Mouse (Mus musculus): ENCODE measurements around the gene Pknox2.

Pknox2 gene

DNA sequence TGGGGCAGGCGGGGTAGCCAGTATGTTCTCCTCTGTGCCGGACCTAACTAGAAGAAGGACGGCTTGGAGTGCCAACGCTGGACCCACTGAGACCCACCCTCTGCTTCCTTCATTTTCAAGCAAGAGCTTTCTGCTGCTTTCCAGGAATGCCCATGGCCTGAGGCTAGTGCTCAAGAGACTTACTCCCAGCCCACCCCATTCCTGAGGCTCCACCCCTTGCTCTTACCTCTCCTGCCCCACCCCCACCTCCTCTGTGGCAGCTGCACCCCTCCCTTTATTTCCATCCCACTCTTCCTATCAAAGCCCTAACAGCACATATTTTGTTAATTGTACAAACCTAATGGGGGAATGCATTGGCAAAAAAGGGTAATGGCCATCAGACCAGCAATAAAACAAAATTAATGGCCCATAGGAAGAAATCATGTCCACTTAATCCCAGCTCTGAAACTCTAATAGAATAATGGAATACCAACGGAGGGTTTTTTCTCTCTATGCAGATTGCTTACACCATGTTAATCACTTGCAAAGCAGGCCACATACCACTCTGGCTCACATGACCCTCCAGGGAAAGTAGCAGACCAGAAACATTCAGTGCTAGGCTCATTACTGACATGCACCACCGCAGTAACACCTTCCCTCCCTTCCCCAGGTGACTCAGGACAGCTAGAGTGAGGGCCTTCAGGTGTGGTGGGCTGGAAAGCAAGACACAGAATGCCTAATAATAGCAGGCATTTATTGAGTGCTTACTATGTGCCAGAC, 57.1 kb downstream of the Pknox2 start:
- POLR2A ChIA-PET, result interaction anchor here (0.6 to 2.8 kb wide), 25 partner anchors 11 to 441 kb away, joined by 3 to 14 read pairs (median 4); partner anchors contain the start of gene Pknox2 (in 1 of the 4)

DNA sequence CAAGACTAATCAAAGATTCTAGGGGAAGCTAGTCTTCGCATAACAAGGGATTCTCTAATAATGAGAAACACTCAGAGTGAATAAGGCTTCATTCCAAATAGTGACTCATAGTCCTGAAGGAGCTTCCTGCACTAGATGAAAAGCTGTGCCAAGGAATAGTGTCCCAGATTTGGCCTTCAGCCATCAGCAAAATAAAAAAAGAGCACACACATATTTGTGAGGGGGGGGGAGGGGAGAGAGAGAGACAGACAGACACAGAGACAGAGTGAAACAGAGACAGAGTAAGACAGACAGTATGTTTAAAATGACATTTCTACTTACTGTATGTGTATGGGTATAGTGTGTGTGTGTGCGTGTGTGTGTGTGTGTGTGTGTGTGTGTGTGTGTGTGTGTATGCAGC, 61.8 kb downstream of the Pknox2 start:
- ChIA-PET CTCF (interaction anchor here in 2 of 4 experiments (0.6 to 1.1 kb wide), 2 partner anchors 9 to 120 kb away, joined by 3 to 5 read pairs; no protein-coding TSS in a partner anchor), POLR2A (interaction anchor here in 1 of 4 experiments (1.6 kb wide), 1 partner anchor 9 kb away, joined by 4 read pairs; no protein-coding TSS in a partner anchor)

More for the DNA sequence above, 57.1 kb downstream of the Pknox2 start:
- CTCF ChIA-PET, result interaction anchor here in 2 of 4 experiments (1.1 to 1.2 kb wide), 2 partner anchors 13 to 57 kb away, joined by 3 to 9 read pairs; no protein-coding TSS in a partner anchor

DNA sequence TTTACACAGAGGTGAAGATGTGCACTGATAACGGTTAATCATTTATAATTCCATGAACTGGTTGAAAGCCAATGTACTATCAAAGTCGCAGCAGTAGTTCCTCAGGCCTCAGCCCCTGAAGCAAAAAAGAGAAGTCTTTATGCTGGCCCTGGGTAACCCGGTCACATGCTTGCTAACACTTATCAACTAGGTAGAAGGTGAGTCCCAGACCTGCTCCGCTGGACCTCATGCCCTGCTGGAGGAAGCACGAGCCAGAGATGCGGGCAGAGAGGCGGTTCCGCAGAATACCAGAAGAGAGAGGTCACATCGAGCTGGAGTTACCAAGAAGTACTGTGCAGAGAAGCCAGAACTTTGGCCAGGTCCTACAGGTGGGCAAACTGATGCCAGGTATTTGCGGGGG, 65.0 kb downstream of the Pknox2 start:
- POLR2A ChIA-PET, result no interaction called here
- CTCF ChIA-PET, result interaction anchor here in 1 of 4 experiments (0.5 kb wide), 1 partner anchor 639 kb away, joined by 3 read pairs; no protein-coding TSS in a partner anchor

DNA sequence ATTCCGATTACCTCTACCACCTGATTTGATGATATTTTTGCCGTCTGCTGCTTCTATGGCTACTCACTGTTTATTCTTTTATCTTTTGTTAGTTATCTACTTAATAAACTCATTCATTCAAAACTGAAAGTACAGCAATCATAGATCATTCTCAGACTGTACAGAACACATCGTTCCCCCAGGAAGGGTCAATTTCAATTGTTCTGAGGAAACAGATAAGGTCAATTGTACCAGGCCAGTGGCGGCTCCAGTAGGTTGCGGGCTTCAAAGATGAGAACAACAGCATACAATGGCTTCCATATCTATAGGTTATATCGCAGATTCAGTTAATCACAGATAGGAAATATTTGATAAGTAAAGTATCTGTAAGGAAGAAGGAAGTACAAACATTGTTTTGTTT, 66.9 kb downstream of the Pknox2 start:
- POLR2A ChIA-PET, result interaction anchor here in 2 of 4 experiments (0.7 to 1.1 kb wide), 3 partner anchors 20 to 63 kb away, joined by 3 read pairs; no protein-coding TSS in a partner anchor

DNA sequence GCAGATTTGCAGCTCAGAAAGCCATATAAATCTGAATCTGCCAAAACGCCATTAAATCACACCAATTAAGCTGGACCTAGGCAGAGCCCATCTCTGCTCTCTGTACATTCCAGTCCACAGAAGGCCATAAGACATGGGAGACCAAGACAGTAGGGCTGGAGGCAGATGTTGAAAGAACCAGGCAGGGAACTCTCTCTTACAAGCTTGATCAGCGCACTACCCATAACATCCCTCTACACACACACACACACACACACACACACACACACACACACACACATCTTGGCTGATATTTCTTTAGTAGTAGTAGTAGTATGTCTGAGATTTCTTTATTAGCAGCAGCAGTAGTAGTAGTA, 70.2 kb downstream of the Pknox2 start:
- ChIA-PET CTCF (interaction anchor here in 2 of 4 experiments (0.7 to 1.4 kb wide), 2 partner anchors 13 to 26 kb away, joined by 3 to 4 read pairs; no protein-coding TSS in a partner anchor), POLR2A (interaction anchor here in 1 of 4 experiments (1.1 to 1.7 kb wide), 5 partner anchors 9 to 64 kb away, joined by 3 to 6 read pairs (median 3); no protein-coding TSS in a partner anchor)

More for the DNA sequence above, 66.9 kb downstream of the Pknox2 start:
- CTCF ChIA-PET, result no interaction called here

DNA sequence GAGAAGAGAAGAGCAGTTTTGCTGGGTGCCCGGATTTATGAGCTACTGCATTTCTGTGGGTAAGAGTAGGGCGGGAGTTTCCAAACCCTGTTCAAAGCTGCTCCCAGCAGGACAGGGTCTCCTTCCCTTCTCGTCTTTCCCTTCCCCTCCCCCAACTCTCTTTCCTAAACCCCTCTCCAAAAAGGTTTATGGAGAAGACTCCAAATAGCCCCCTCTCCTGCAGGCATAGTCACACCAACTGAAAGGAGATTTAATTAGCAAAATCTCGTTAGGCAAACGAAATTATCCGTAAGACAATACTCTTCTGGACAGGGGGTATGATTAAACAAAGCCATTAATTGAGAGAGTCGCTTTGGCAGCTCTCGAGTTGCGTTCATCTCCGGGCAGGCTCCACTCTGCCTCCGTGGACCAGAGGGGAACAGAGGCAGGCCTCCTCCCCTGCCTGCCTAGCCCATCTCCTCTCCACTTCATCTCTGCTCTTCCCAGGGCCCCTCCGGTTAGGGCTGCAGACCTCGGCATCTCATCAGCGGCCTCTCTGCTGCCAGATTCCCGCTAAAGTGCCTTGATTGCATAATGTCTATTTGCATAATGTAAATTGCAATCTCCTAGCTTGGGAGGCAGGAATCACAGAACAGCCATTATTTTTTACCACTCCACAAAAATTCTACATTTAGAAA, 70.7 kb downstream of the Pknox2 start:
- ChIA-PET CTCF (interaction anchor here in 3 of 4 experiments (0.6 to 1.4 kb wide), 3 partner anchors 9 to 41 kb away, joined by 3 to 8 read pairs (median 3); no protein-coding TSS in a partner anchor), POLR2A (interaction anchor here in 1 of 4 experiments (1.1 to 1.7 kb wide), 5 partner anchors 9 to 64 kb away, joined by 3 to 6 read pairs (median 3); no protein-coding TSS in a partner anchor)

DNA sequence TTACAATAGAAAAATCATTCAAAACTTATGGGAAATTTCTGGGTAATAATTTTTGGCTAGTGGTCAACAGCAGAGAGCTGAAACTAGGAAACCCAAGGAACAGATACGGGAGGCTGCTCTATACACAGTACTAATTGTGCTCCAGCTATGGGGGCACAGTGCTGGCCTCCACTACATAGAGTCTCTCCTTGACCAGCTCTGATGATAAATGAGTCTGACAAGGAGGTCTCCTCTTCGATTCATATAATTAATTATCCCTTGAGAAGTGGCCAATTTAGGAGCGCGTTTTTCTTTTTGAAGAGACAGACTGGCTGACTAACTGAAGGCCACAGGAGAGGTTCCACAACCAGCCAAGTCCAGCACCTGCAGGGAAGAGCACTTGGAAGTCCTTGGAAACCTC, 71.3 kb downstream of the Pknox2 start:
- ChIA-PET CTCF (interaction anchor here in 2 of 4 experiments (0.6 to 1.0 kb wide), 2 partner anchors 10 to 41 kb away, joined by 3 to 8 read pairs; no protein-coding TSS in a partner anchor), POLR2A (interaction anchor here in 1 of 4 experiments (0.9 to 1.6 kb wide), 4 partner anchors 10 to 43 kb away, joined by 3 to 4 read pairs (median 4); no protein-coding TSS in a partner anchor)

DNA sequence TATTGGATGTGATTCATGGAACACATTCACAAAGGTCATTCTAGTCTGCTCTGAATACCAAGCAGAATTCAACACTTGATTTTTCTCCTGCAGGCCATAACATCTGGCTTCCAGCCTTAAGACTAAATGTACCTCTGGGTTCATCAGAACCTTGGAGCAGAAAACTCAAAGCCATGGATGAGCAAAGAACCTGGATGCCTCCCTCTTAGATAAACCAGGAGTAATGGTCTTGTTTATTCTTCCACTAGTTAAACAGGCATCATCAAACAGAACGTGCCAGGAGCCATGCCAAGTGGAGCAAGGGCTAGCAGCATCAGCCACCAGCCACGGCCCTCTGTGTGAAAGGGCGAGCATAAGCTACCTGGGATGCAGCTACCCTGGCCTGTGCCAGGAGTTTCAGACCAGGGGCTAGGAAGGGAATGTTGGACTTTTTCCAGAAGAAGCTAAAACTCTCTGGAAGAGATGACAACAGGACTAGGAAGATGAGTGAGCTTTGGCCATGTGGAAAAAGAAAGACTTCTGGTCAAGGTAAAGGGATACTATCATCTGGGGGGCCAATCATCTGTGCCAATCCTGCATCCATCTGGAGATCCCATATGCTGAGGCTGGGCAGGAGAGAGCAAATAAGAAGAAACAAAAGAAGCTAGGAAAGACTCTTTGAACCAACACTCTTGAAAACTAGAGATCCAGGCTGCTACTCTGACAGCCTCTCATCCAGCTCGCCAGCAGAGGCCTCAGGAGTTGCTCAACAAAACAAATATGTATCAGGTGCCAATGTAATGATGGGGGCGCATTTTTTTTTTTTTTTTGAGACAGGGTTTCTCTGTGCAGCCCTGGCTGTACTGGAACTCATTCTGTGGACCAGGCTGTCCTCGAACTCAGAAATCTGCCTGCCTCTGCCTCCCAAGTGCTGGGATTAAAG, 77.6 kb downstream of the Pknox2 start:
- CTCF ChIA-PET, result interaction anchor here in 1 of 4 experiments (0.7 kb wide), 1 partner anchor 39 kb away, joined by 4 read pairs; no protein-coding TSS in a partner anchor

DNA sequence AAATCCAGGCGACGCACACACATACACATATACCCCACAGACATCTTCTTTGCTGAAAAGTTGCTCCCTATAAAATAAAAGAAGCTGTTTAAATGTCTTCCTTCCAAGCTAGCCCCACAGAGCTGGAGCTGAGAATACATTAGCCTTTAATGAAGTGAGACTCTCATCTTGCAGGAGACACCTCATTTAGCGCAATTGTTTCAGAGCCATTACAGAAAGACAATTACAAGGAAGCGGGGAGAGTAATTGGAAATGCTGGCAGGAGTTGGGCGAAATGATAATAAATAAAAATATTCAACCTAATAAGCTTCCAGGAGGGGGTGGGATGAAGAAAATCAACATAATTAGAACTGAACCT, 79.8 kb downstream of the Pknox2 start:
- POLR2A ChIA-PET, result interaction anchor here in 1 of 4 experiments (1.4 kb wide), 1 partner anchor 9 kb away, joined by 3 read pairs; no protein-coding TSS in a partner anchor
- CTCF ChIA-PET, result no interaction called here

More for the DNA sequence above, 77.6 kb downstream of the Pknox2 start:
- POLR2A ChIA-PET, result interaction anchor here in 2 of 4 experiments (0.5 to 0.7 kb wide), 4 partner anchors 16 to 871 kb away, joined by 3 to 5 read pairs (median 4); no protein-coding TSS in a partner anchor

DNA sequence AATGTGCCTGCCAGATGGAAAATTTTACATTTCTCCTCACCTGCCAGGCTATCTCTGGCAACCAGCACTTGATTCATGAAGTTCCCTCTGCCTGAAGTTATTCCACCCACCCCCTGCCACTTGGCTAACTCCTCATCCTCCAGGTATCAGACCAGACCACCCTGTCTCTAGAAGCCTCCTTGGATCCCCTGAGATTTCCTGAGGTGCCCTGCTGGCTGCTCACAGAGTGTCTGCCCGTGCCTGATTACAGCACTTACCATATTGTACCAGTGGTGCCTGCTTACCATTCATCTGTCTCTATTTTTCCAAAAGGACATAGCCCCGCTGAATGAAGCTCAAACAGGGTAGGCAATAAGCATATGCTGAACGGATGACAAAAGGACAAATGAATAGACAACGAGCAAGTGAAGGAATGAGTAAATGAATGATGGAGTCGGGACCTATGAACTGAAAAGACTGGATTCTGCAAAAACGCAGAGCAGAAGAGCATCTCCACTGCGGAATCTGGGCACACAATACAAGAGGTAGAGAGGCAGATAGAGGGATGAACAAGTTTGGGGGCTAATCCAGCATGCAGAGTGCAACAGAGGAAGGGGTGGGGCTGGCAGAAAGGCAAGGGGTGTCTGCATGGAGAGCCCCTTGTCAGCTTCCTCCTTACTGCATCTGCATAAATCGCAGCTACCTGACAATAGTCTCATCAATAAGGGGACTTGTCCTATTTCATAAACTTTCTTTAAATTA, 80.3 kb downstream of the Pknox2 start:
- ChIA-PET CTCF (no interaction called here), POLR2A (interaction anchor here in 1 of 4 experiments (1.3 to 1.4 kb wide), 2 partner anchors 10 to 13 kb away, joined by 3 read pairs; no protein-coding TSS in a partner anchor)

DNA sequence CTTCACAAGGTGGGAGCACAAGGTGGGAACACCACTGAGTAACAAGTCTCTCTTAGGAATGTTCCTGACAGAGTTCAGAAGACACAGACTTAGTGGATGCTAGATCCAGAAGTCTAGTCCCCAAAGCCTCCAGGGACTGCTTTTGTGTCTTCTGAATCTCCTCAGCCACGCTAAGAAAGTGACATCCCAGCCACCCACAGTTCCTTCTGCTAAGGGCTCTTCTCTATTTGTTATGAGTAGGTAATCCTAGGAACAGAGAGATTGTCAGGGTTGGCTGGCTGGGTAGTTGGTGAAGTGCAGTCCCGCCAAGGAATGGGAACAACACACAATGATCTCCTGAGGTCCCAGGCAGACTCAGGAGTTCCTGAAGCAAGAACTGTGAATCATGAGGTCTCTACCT, 85.6 kb downstream of the Pknox2 start:
- CTCF ChIA-PET, result no interaction called here
- POLR2A ChIA-PET, result no interaction called here

DNA sequence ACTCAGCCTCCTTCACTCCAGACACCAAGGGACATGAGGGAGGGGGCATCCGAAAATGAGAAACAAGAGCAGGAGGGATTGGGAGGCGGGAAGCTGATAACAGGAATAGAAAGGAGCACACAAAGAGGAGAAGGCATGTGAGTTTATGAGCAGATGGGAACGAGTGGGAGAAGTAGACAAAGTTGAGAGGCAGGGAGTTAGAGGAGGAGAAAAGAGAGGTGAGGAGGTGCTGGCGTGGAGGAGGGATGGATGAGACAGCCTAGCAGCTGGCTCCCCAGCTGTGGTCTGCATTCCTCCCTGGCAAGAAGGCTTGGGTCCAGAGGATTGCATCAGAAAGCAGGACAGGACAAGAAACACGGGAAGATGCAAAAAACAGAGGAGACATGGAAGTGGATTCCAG, 92.5 kb downstream of the Pknox2 start:
- POLR2A ChIA-PET, result interaction anchor here in 3 of 4 experiments (0.6 to 2.5 kb wide), 13 partner anchors 10 to 153 kb away, joined by 3 to 12 read pairs (median 3); partner anchors contain the start of genes Pknox2 (in 1 of the 3) and Tmem218 (in 1 of the 3)
- CTCF ChIA-PET, result interaction anchor here in 2 of 4 experiments (0.7 to 1.9 kb wide), 6 partner anchors 88 to 160 kb away, joined by 3 to 5 read pairs (median 4); partner anchors contain the start of gene Pknox2 (in 1 of the 2)

DNA sequence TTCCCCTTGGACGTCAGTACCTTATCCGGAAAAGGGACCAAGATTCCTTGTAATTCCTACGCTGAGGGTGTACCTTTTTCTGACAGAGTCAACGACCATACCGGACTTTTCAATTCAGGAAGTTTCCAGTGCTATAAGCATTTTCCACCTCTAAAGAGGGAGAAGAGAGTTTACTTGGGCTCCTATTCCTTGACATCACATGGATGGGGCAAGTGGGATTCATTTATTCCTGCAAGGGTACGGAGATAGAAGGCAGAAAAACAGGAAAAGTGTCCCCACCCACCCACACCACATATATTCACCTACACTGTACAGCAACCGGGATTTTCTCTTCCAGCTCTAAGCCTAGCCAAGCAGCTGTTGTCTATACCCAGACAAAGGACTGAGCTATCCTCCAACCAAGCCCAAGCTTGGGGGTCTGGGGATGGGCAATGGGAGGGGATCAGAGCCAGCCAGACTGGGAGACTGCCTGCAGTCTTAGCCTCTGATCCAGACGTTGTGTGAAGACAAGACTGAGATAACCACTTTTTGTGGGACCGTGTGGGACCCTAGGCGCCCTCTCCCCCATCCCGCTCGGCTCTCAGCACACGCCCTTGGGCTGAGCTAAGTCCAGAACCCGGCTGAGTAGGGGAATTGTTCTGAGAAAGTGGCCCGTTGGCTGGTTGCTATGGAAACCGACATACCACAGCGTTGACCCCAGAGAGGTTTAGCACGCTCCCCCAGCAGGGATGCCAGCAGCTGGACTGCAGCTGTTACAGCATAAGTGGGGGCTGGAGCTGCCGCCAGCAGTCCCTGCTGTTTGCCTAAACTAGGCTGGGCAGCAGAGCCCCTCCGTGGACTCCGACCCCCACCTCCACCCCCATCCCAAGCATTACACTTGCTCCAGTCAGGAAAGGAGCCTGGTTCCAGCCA, 93.3 kb downstream of the Pknox2 start:
- ChIA-PET POLR2A (interaction anchor here (0.6 to 2.5 kb wide), 18 partner anchors 9 to 154 kb away, joined by 3 to 12 read pairs (median 3); partner anchors contain the start of genes Pknox2 (in 1 of the 4) and Tmem218 (in 1 of the 4)), CTCF (interaction anchor here in 3 of 4 experiments (0.7 to 1.9 kb wide), 9 partner anchors 21 to 163 kb away, joined by 3 to 5 read pairs (median 3); partner anchors contain the start of gene Pknox2 (in 1 of the 3))

DNA sequence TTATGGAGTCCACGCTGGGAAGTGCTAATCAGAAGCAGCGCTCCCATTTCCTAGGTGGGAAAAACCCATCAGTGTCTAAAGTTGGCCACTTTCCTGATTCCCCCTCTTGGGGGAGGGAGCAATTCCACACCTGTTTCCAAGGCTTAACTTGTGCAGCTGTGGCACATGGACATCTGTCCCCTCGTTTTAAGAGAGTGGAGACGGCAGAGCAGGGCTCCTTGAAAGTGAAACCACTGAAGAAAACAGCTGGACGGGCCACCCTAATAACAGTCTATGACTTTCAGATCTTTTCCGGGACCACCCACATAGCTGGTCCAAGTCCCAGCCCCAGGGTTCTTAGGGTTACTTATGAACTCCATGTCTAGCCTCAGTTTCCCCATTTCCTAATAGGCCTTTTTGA, 94.2 kb downstream of the Pknox2 start:
- POLR2A ChIA-PET, result interaction anchor here in 2 of 4 experiments (0.7 to 2.5 kb wide), 6 partner anchors 22 to 119 kb away, joined by 3 to 12 read pairs (median 4); partner anchors contain the start of gene Pknox2 (in 1 of the 2)
- CTCF ChIA-PET, result interaction anchor here in 2 of 4 experiments (1.0 to 1.9 kb wide), 4 partner anchors 22 to 163 kb away, joined by 3 to 5 read pairs (median 4); no protein-coding TSS in a partner anchor

DNA sequence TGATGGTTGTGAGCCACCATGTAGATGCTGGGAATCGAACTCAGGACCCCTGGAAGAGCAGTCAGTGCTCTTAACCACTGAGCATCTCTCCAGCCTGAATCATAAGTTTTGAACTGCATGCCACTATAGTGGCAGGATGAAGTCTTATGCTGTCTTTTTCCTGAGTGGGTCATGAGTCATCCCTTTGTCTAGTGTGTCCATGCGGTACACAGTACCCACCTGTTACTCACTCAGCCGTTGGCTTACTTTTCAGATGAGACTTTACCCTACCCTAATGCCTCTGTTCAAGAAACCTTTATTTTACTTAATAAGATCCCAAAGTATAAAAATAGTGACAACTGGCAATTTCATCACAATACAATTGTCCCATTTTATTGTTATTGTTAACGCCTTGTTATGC, 95.5 kb downstream of the Pknox2 start:
- CTCF ChIA-PET, result interaction anchor here in 1 of 4 experiments (0.6 kb wide), 1 partner anchor 26 kb away, joined by 4 read pairs; no protein-coding TSS in a partner anchor
- POLR2A ChIA-PET, result interaction anchor here in 1 of 4 experiments (1.2 kb wide), 1 partner anchor 23 kb away, joined by 4 read pairs; no protein-coding TSS in a partner anchor

DNA sequence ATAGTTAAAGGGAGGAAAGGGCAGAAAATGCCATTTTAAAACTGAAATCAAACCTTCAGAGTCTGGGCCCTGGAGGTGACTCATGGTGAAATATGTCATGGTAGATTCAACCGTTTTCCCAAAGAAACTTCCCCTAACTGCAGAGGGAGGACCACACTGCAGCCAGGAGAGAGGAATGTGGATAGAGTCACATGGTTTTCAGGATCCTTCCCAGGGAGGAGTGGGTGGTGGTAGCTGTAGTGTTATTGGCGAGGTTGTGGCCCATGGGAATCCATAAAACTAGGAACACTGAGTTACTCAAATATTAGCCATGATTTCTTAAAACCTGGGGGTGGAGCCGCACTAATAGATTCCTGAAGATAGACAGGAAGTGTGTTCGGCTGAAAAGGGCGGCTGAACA, 99.7 kb downstream of the Pknox2 start:
- CTCF ChIA-PET, result no interaction called here
- POLR2A ChIA-PET, result interaction anchor here in 1 of 4 experiments (0.7 kb wide), 1 partner anchor 9 kb away, joined by 5 read pairs; no protein-coding TSS in a partner anchor

Measured in embryonic stem cell, embryonic (primary cell).